Mouse (Mus musculus) lung, postnatal 4 days (tissue): Measurements from ENCODE around the gene Jam3.
A peak's percentile ranks its signal among the peaks of the same experiment; 100 is the strongest.
"Not testable (repeated sequence)": the region's sequence is repeated elsewhere in the genome, so short reads cannot be mapped to it uniquely, and the experiment has no call there.

Source experiments
- DNase-seq, 2 experiments: peaks; one replicate each; pipeline ENCODE4 v3.0.0; 2021

Gene Jam3

GRCm38 (mm10) chr9:27166981-27167380, 11.8 kb upstream of the Jam3 start:
- DNase-seq = no peak

- no peak for DNase-seq
Observed at GRCm38 (mm10) chr9:27165596-27165995, 10.4 kb upstream of the Jam3 start.

GRCm38 (mm10) chr9:27164957-27165356, 9.7 kb upstream of the Jam3 start:
- no peak for DNase-seq

- not testable (repeated sequence) for DNase-seq
Observed at GRCm38 (mm10) chr9:27163661-27164060, 8.4 kb upstream of the Jam3 start.

GRCm38 (mm10) chr9:27153861-27154260, 1.4 kb downstream of the Jam3 start:
- no peak for DNase-seq

GRCm38 (mm10) chr9:27149836-27150235, 5.4 kb downstream of the Jam3 start:
- no peak for DNase-seq

GRCm38 (mm10) chr9:27148631-27149471, 6.4 kb downstream of the Jam3 start:
- no peak for DNase-seq

- no peak for DNase-seq
Observed at GRCm38 (mm10) chr9:27147946-27148345, 7.3 kb downstream of the Jam3 start.

GRCm38 (mm10) chr9:27146826-27147225, 8.4 kb downstream of the Jam3 start:
- DNase-seq = no peak

- DNase-seq = no peak
Observed at GRCm38 (mm10) chr9:27144996-27145395, 10.2 kb downstream of the Jam3 start.

- no peak for DNase-seq
Observed at GRCm38 (mm10) chr9:27144271-27144840, 10.9 kb downstream of the Jam3 start.

- DNase-seq = no peak
Observed at GRCm38 (mm10) chr9:27140432-27141065, 14.7 kb downstream of the Jam3 start.

GRCm38 (mm10) chr9:27136651-27137050, 18.6 kb downstream of the Jam3 start:
- DNase-seq = no peak

- no peak for DNase-seq
Observed at GRCm38 (mm10) chr9:27135372-27135771, 19.8 kb downstream of the Jam3 start.

- peak in 1 of 2 experiments; percentile 45 for DNase-seq
Observed at GRCm38 (mm10) chr9:27134410-27134809, 20.8 kb downstream of the Jam3 start.

GRCm38 (mm10) chr9:27128629-27129028, 26.6 kb downstream of the Jam3 start:
- no peak for DNase-seq

- DNase-seq = no peak
Observed at GRCm38 (mm10) chr9:27126543-27126942, 28.7 kb downstream of the Jam3 start.

- DNase-seq = no peak
Observed at GRCm38 (mm10) chr9:27125450-27125849, 29.8 kb downstream of the Jam3 start.

- DNase-seq = no peak
Observed at GRCm38 (mm10) chr9:27123947-27124346, 31.3 kb downstream of the Jam3 start.

GRCm38 (mm10) chr9:27122963-27123362, 32.3 kb downstream of the Jam3 start:
- no peak for DNase-seq

GRCm38 (mm10) chr9:27122076-27122475, 33.1 kb downstream of the Jam3 start:
- no peak for DNase-seq

- no peak for DNase-seq
Observed at GRCm38 (mm10) chr9:27121254-27121653, 34.0 kb downstream of the Jam3 start.

GRCm38 (mm10) chr9:27111756-27112155, 43.5 kb downstream of the Jam3 start:
- DNase-seq = no peak

GRCm38 (mm10) chr9:27110681-27111080, 44.5 kb downstream of the Jam3 start:
- DNase-seq = no peak
